Comparison of ENCODE assay signal across 8 mouse cellular contexts in the genomic region with DNA sequence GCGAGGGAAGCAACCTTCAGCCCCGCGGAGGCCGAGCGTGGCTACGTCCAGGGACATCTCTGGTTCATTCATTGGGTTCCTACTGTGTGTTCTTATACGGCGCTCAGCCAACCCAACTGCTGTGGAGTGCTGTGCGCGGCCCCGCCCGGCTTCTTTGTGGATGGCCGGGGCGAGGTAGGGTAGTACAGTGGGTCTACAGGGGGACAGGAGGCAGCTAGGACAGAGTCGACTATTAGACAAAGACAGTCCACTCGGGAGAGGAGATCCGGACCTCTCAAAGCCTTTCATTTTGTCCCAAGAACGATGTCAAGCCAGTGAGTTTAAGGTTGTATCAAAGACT. TPM values are rescaled to one million over a fixed set of nuclear protein-coding genes. Genes with fewer than 3 reads are reported as not detected.
A peak's percentile ranks its signal among the peaks of the same experiment; 100 is the strongest.
DNase-seq lines count a peak whose midpoint lies in the region; ATAC-seq and TF ChIP-seq lines count a peak whose summit lies in the region.

No protein-coding gene starts in this region.

- H3K9me3 ChIP-seq in lung, embryonic 15.5 days = no peaks in the 10 kb centered on the region
- no peaks in the 10 kb centered on the region for H3K9me3 ChIP-seq in embryonic facial prominence, embryonic 15.5 days (replicated peaks)
- H3K9me3 ChIP-seq in intestine, postnatal 0 days (ENCODE audit: control insufficient read depth) = no peaks in the 10 kb centered on the region

- WGBS in lung, embryonic 15.5 days = 1% methylated on average over 18 of the region's 18 CpGs
- 1% methylated on average over 18 of the region's 18 CpGs for WGBS in embryonic facial prominence, embryonic 15.5 days
- under 1% methylated on average over 18 of the region's 18 CpGs for WGBS in intestine, postnatal 0 days
- WGBS in olfactory bulb, adult 2 months = 0% methylated on average over 18 of the region's 18 CpGs

- peaks cover 24% of the 10 kb centered on the region for H3K4me1 ChIP-seq in lung, embryonic 15.5 days
- peaks cover 32% of the 10 kb centered on the region for H3K4me1 ChIP-seq in embryonic facial prominence, embryonic 15.5 days
- peaks cover 12% of the 10 kb centered on the region; the same call in 1 of the 2 replicates for H3K4me1 ChIP-seq in intestine, postnatal 0 days (replicated peaks; ENCODE audit: control insufficient read depth, insufficient read depth, low read length)
- peaks cover 19% of the 10 kb centered on the region for H3K4me1 ChIP-seq in olfactory bulb, adult 2 months (ENCODE audit: control insufficient read depth, insufficient read depth, low read length)

- H3K36me3 ChIP-seq in lung, embryonic 15.5 days = peaks cover 18% of the 10 kb centered on the region
- peaks cover 58% of the 10 kb centered on the region for H3K36me3 ChIP-seq in embryonic facial prominence, embryonic 15.5 days
- peaks cover 46% of the 10 kb centered on the region for H3K36me3 ChIP-seq in intestine, postnatal 0 days (ENCODE audit: control insufficient read depth, insufficient read depth)

- no peak for TF ChIP-seq CTCF in intestine, postnatal 0 days (IDR thresholded peaks at IDR 0.05; ENCODE audit: low read depth)
- TF ChIP-seq CTCF in olfactory bulb, adult 2 months (IDR thresholded peaks at IDR 0.05; ENCODE audit: insufficient read depth, low read depth, low read length) = no peak

- peak overlapping the region; percentile 89 for H3K9ac ChIP-seq in lung, embryonic 15.5 days
- peak overlapping the region; percentile 85 for H3K9ac ChIP-seq in embryonic facial prominence, embryonic 15.5 days
- peak overlapping the region; percentile 79 for H3K9ac ChIP-seq in intestine, postnatal 0 days (ENCODE audit: low read depth, low read length)

- no peaks in the 10 kb centered on the region for H3K27me3 ChIP-seq in lung, embryonic 15.5 days
- H3K27me3 ChIP-seq in embryonic facial prominence, embryonic 15.5 days = no peaks in the 10 kb centered on the region
- no peaks in the 10 kb centered on the region for H3K27me3 ChIP-seq in intestine, postnatal 0 days (replicated peaks; ENCODE audit: control insufficient read depth, insufficient read depth, low read length)

- ATAC-seq in lung, embryonic 15.5 days (ENCODE audit: borderline replicate concordance, extremely low read depth, low FRiP score, low TSS enrichment) = peak; percentile 2; the same call in 1 of the 2 replicates
- peak; percentile 12; the same call in 1 of the 2 replicates for ATAC-seq in embryonic facial prominence, embryonic 15.5 days (ENCODE audit: insufficient number of reproducible peaks, low FRiP score, low TSS enrichment, low read depth)
- ATAC-seq in intestine, postnatal 0 days = no peak

- TF ChIP-seq POLR2A in olfactory bulb, adult 2 months (IDR thresholded peaks at IDR 0.05; ENCODE audit: insufficient read depth, low read depth, low read length) = 0 out of 2 replicates have a peak, but pooled peaks have one; percentile 23

- DNase-seq in lung, adult 18-20 months = no peak
- no peak for DNase-seq in cerebellum, postnatal 10 days
- no peak for DNase-seq in cerebellum, adult 9-11 months
- no peak for DNase-seq in urinary bladder, postnatal 4 days (ENCODE audit: low spot score in 2 of 2)

- peak overlapping the region; percentile 97 for H3K4me3 ChIP-seq in lung, embryonic 15.5 days
- H3K4me3 ChIP-seq in embryonic facial prominence, embryonic 15.5 days (replicated peaks) = peak overlapping the region; percentile 97
- H3K4me3 ChIP-seq in intestine, postnatal 0 days (ENCODE audit: low read depth, low read length) = peak overlapping the region; percentile 76
- H3K4me3 ChIP-seq in olfactory bulb, adult 2 months (ENCODE audit: insufficient read depth, low read depth, low read length) = peak overlapping the region; percentile 92

- peak overlapping the region; percentile 46 for H3K27ac ChIP-seq in lung, embryonic 15.5 days
- peak overlapping the region; percentile 82 for H3K27ac ChIP-seq in embryonic facial prominence, embryonic 15.5 days (replicated peaks)
- peak overlapping the region; percentile 79 for H3K27ac ChIP-seq in intestine, postnatal 0 days (ENCODE audit: low read depth, low read length)
- peak overlapping the region; percentile 41 for H3K27ac ChIP-seq in olfactory bulb, adult 2 months (ENCODE audit: insufficient read depth, low read depth, low read length)

- H3K4me2 ChIP-seq in lung, embryonic 15.5 days = peak overlapping the region; percentile 81
- H3K4me2 ChIP-seq in embryonic facial prominence, embryonic 15.5 days (replicated peaks) = peak overlapping the region; percentile 84
- peak overlapping the region; percentile 68 for H3K4me2 ChIP-seq in intestine, postnatal 0 days (replicated peaks; ENCODE audit: low read depth)

RNA-seq across cellular contexts. Expression of gene Spsb3, which starts 0.5 kb away (rescaled TPM):
- 41.7 and 44.2 TPM in 2 replicates for polyA plus RNA-seq in lung, embryonic 15.5 days (2015; fragmentation: Nextera tagmentation; extraction: Ambion mirVana)
- polyA plus RNA-seq in embryonic facial prominence, embryonic 15.5 days (2015; fragmentation: Nextera tagmentation; extraction: Ambion mirVana) = 43.5 and 45.3 TPM in 2 replicates
- polyA plus RNA-seq in intestine, postnatal 0 days (2015; fragmentation: Nextera tagmentation; extraction: Ambion mirVana) = 42.3 and 43.4 TPM in 2 replicates
- not detected in 2 replicates for polyA plus RNA-seq in olfactory bulb, adult 2 months (2012; ENCODE audit: insufficient read depth, insufficient read length, low replicate concordance, missing spikeins)

RNA-seq across cellular contexts. Expression of gene Nubp2, which starts 0.8 kb away (rescaled TPM):
- 54.4 and 56.6 TPM in 2 replicates for polyA plus RNA-seq in lung, embryonic 15.5 days (2015; fragmentation: Nextera tagmentation; extraction: Ambion mirVana)
- 48.9 and 49.6 TPM in 2 replicates for polyA plus RNA-seq in embryonic facial prominence, embryonic 15.5 days (2015; fragmentation: Nextera tagmentation; extraction: Ambion mirVana)
- polyA plus RNA-seq in intestine, postnatal 0 days (2015; fragmentation: Nextera tagmentation; extraction: Ambion mirVana) = 48.0 and 53.5 TPM in 2 replicates
- not detected in 2 replicates for polyA plus RNA-seq in olfactory bulb, adult 2 months (2012; ENCODE audit: insufficient read depth, insufficient read length, low replicate concordance, missing spikeins)

RNA-seq across cellular contexts. Expression of gene Eme2, which starts 8.0 kb away (rescaled TPM):
- 28.5 and 30.4 TPM in 2 replicates for polyA plus RNA-seq in lung, embryonic 15.5 days (2015; fragmentation: Nextera tagmentation; extraction: Ambion mirVana)
- 28.5 and 32.6 TPM in 2 replicates for polyA plus RNA-seq in embryonic facial prominence, embryonic 15.5 days (2015; fragmentation: Nextera tagmentation; extraction: Ambion mirVana)
- polyA plus RNA-seq in intestine, postnatal 0 days (2015; fragmentation: Nextera tagmentation; extraction: Ambion mirVana) = 16.7 and 18.5 TPM in 2 replicates
- not detected in 2 replicates for polyA plus RNA-seq in olfactory bulb, adult 2 months (2012; ENCODE audit: insufficient read depth, insufficient read length, low replicate concordance, missing spikeins)

RNA-seq across cellular contexts. Expression of gene Mrps34, which starts 8.0 kb away (rescaled TPM):
- 89.0 and 92.0 TPM in 2 replicates for polyA plus RNA-seq in lung, embryonic 15.5 days (2015; fragmentation: Nextera tagmentation; extraction: Ambion mirVana)
- 86.8 and 92.3 TPM in 2 replicates for polyA plus RNA-seq in embryonic facial prominence, embryonic 15.5 days (2015; fragmentation: Nextera tagmentation; extraction: Ambion mirVana)
- 132 and 141 TPM in 2 replicates for polyA plus RNA-seq in intestine, postnatal 0 days (2015; fragmentation: Nextera tagmentation; extraction: Ambion mirVana)
- polyA plus RNA-seq in olfactory bulb, adult 2 months (2012; ENCODE audit: insufficient read depth, insufficient read length, low replicate concordance, missing spikeins) = not detected in 2 replicates

RNA-seq across cellular contexts. Expression of gene Nme3, which starts 9.4 kb away (rescaled TPM):
- 67.1 and 78.5 TPM in 2 replicates for polyA plus RNA-seq in lung, embryonic 15.5 days (2015; fragmentation: Nextera tagmentation; extraction: Ambion mirVana)
- polyA plus RNA-seq in embryonic facial prominence, embryonic 15.5 days (2015; fragmentation: Nextera tagmentation; extraction: Ambion mirVana) = 48.2 and 52.0 TPM in 2 replicates
- polyA plus RNA-seq in intestine, postnatal 0 days (2015; fragmentation: Nextera tagmentation; extraction: Ambion mirVana) = 47.4 and 54.4 TPM in 2 replicates
- polyA plus RNA-seq in olfactory bulb, adult 2 months (2012; ENCODE audit: insufficient read depth, insufficient read length, low replicate concordance, missing spikeins) = not detected in 2 replicates

Comparison
In these comparisons a context has a peak if more than half of its experiments do, and no peak if none do; other contexts are left out.
1. RNA of gene Spsb3, which starts 0.5 kb away (polyA plus RNA-seq): 41.7 to 44.2 TPM in lung, embryonic 15.5 days, 43.5 to 45.3 TPM in embryonic facial prominence, embryonic 15.5 days and 42.3 to 43.4 TPM in intestine, postnatal 0 days; not detected in olfactory bulb, adult 2 months; every median in the first group is over 10 times any median in the second.
2. RNA of gene Nubp2, which starts 0.8 kb away (polyA plus RNA-seq): 54.4 to 56.6 TPM in lung, embryonic 15.5 days, 48.0 to 53.5 TPM in intestine, postnatal 0 days and 48.9 to 49.6 TPM in embryonic facial prominence, embryonic 15.5 days; not detected in olfactory bulb, adult 2 months; every median in the first group is over 10 times any median in the second.
3. Peak in every context shown above with its lines, with median percentiles within 50 percentile points of each other: H3K27ac ChIP-seq, H3K4me2 ChIP-seq, H3K4me3 ChIP-seq and H3K9ac ChIP-seq.